Mouse (Mus musculus): ENCODE results near the gene 1700057G04Rik.

Gene 1700057G04Rik

GRCm38 (mm10) chr9:92309077-92309476, at the start of gene 1700057G04Rik:
Gene 1700057G04Rik (plus strand): TSS chr9:92309377.
- no peak for DNase-seq

- DNase-seq = no peak
These were observed 48.6 kb upstream of the 1700057G04Rik start for GRCm38 (mm10) chr9:92260481-92261159.

DNA sequence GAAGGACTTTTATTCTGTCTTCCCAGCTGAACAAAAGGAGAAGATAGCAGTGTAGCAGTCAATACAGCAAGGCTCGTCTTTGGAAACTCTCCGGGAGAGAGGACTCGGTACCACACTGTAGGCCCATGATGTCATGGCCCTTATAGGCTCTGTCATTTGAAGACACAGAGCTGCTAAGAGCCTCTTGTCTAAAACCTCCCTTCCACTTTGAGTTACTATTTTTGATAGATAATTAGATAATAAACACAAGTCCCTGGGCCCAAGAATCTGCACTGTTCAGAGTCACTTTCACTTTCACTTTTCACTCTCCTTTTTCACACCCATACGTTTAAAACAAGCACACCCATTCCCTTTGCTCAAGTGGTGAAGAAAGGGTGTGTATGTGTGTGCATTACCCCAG, 43.5 kb upstream of the 1700057G04Rik start:
- DNase-seq = no peak

DNA sequence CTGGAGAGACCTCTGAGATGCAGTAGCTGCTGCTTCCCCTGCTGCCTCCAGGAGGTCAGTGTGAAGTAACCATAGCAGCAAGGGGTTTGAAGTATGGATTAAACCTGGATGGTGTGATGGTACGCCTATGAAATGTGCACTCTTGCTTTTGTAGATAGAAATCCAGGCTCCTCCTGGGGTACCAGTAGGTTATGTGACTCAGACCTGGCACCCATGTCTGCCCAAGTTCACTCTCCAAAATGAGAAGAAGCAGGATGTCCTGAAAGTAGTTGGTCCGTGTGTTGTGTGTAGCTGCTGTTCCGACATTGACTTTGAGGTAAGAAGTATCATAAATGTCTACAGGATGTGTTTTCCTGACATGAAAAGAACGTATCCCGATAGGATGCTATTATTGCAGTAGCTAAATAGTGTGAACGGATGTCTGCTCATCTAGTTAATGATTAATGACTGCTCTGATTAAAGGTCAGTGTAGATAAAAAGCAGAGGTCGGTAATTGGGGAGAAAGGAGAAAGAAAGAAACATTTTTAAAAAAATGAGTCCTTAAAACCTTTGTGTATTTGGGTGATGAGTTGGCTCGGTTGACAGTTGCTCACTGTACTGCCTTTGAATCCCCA, 42.5 kb upstream of the 1700057G04Rik start:
- no peak for DNase-seq

DNA sequence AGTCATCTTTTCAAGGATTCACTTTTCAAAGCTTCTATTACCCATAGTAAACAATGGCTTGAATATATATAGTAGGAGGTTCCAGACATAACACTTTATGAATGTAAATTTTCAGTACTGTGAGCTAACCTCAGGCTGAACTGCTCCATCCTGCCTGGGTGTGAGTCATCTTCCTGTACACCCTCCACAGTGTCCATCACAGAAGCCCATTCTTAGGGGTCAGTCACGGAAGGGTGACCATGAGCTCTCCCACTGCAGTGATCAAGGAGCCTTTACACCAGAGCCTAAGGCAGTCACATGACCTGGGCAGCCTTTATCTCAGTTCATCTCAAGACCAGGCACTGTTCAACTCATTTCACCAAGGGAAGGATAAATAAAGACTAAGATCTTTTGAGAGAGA, 41.4 kb upstream of the 1700057G04Rik start:
- no peak for DNase-seq

DNA sequence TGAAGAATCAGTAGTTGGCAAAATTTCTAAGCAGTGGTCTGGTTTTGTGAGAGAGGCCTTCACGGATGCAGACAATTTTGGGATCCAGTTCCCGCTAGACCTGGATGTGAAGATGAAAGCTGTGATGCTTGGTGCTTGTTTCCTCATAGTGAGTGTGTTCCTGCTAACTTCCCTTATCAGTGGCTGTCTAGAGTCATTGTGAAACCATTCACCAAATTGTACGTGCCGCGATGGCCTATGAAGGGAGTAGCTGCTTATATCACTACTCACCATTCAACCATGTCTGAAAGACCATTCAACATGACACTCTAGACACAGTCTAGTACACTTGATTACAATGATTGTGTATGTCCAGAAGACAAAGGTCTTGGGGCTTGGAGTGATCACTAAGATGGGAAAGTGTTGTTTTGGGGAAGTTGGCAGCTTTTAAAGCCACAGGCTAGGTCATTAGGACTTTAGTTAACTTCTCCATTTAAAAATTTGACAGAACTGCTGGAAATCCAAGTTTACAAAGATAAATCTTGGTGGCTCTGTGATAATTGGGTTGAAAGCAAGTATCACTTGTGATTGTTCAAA, 39.3 kb upstream of the 1700057G04Rik start:
- no peak for DNase-seq

DNA sequence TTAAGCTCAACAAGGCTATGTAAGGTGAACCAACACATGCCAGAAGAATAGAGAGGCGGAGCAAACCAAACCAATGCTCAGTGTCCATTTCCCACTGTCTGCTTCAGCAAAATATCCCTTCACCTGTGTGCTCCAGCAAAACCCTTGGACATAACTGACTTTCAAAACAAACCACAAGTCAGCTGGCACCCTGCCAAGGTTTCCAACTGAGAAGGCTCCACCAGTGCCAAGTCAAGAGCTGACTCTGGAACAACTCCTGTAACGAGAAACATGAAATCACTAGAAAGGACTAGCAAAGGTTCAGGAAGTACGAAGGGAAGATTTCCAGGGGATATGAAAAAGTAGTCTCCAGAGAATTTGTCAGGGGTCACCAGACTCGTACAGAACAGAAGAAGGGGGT, 38.2 kb upstream of the 1700057G04Rik start:
- DNase-seq = no peak

DNA sequence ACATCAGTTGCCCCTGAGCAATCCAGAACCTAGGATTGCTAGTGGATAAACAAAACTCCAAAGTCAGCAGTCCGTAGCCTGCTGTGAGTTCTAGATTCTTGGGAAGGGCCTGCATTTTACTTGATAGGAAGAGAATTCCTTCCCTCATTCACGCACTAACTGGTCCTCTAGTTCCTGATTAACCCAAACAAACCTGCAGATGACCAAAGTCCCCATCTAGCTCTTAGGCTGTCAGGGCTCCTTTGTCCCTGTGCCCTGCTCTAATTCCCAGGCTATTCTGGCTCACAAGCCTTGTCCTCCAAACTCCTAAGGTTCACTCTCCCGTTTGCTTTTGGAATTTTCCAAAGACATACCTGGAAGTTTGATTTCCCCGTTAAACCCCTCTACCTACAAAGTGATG, 36.5 kb upstream of the 1700057G04Rik start:
- DNase-seq = no peak

- no peak for DNase-seq
These were observed 35.9 kb upstream of the 1700057G04Rik start for GRCm38 (mm10) chr9:92273271-92273670.

DNA sequence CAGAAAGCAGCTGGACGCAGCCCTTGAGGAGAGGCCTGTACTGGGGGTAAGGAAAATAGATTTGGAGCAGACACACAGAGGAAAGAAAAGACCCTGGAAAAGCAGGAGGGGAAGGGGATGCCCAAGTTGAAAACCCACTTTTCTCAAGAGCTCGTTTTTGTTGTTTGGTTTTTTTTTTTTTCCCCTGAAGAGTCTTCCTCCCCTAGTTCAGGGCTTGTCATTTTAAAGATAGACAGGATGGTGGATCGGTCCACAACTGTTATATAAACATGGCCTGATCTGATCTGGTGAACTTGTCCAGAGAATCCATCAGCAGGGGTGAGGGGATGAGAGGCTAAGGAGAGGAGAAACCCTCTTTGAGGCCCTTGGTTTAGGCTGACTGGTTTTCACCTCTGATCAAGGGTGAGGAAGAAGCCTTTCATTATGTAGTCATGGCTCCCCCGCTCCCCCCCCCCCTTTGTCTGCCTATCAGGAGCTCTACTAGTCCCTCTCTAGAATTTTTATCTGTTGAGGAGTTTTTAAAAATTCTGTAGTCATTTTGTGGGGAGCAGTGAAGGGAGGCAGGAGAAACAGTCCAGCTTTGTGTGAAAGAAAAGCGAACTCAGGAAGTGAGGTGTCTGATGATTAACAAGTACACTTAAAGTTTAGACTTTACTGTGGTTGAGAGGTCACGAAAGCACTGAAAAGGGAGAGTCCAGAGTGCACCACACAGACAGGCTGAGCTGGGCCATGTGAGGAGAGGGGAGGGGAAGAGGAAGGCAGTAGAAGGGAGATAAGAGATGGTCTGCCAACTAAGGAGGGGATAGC, 35.0 kb upstream of the 1700057G04Rik start:
- DNase-seq = no peak

- no peak for DNase-seq
These were observed 33.5 kb upstream of the 1700057G04Rik start, which contains the start of gene Plscr2 for GRCm38 (mm10) chr9:92275486-92276207. Gene Plscr2 (plus strand): TSS chr9:92275602.

GRCm38 (mm10) chr9:92276360-92276759, 32.8 kb upstream of the 1700057G04Rik start:
- DNase-seq = no peak

DNA sequence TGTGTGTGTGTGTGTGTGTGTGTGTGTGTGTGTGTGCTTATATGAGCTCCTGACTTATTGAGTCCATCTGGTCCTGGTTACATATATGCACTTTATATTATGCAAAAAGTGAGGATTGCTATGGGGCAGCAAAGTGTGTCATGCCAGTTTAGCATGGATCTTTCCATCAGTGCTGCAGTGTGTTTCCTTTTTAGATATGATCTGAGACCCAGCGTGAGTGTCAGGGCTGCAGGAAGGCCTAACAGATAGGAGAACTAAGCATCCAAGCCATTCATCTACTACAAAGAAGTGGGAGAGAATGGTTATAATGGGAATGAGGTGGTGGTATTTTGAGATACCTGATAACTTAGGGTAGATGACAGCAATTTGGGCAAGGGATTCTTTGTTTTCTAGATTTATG, 29.1 kb upstream of the 1700057G04Rik start:
- DNase-seq = no peak

DNA sequence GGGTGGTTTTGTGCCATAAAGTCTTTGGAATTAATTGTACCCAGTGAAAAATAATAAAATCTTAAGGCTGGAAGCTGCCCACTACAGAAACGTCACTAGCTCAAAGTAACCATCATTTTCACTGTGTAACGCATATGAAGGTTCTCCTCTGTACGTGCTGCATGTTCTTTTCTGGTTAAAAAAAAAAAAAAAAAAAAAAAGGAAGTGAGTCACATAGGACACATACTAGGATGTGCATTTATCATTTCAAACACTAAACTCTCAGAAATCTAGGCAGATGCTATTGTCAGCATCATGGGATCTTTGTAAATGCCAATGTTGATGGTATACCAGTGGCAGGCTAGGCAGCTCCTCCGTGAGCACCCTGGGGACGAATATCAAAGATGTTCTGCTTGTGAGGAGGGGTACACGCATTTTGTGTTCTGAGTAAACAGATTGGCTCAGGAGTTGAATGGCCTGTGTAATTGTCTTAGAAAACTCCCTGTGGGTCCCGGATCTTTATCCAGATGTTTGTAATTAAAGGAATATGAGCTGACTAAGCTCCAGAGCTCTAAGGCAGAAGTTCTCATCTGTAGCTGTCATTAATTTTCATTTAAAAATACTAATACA, 26.5 kb upstream of the 1700057G04Rik start:
- DNase-seq = no peak

GRCm38 (mm10) chr9:92289675-92290074, 19.5 kb upstream of the 1700057G04Rik start:
- no peak for DNase-seq

GRCm38 (mm10) chr9:92292169-92292568, 17.0 kb upstream of the 1700057G04Rik start:
- DNase-seq = no peak

DNA sequence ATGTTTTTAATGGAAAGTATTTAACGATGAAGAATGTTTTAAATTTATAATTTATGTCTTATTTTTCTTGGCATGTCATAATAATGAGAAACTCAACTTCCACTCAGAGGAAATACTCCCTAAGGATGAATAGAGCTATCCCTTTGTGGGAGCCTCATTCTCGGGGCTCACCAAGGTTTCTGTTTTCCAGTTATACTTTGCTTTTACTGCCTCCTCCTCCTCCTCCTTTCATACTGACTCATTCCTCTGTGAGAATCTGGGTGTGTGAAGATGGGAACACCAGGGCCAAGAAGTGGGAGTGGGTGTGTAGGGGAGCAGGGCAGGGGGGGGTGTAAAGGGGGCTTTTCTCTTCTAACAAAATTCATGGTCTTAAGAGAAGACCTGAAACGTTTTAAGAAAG, 16.3 kb upstream of the 1700057G04Rik start:
- no peak for DNase-seq

- no peak for DNase-seq
These were observed 15.3 kb upstream of the 1700057G04Rik start for GRCm38 (mm10) chr9:92293560-92294548.

DNA sequence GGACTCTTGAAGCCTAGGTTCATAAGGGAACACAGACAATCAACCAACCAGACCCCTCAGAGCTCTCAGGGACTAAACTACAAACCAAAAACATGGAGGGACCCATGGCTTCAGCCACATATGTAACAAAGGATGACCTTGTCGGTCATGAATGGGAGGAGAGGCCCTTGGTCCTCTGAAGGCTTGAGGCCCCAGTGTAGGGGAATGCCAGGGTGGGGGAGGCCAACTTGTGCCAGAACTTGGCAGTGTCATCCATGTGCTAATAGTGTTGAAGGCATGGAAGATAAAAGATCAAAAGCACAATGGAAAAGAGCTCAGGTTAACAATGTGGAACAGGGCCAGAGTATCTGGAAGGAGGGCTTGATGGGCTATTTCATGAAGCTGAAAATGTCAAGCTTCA, 10.9 kb upstream of the 1700057G04Rik start:
- DNase-seq = no peak

DNA sequence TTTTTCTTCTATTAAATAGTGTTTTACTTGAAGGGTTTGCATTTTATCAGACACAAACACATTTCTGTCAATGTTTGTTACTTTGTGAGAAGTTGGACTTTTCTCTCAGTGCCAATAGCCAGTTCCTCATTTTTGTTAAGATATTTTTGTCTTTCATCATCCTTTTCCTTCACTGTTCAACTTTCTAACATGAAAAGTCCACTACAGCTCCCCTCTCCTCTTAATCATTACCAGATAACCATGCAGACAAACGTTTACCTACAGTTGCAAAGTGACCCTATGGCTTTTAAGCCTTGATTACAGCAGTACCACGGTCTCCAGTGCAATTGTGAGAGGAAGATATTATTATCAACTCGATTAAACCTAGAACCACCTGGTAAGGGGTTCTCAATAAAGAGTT, 8.0 kb upstream of the 1700057G04Rik start:
- no peak for DNase-seq

- no peak for DNase-seq
These were observed 4.1 kb upstream of the 1700057G04Rik start for GRCm38 (mm10) chr9:92305075-92305474.
